Mouse (Mus musculus) MEL (cell line): ENCODE results near the gene Olfr279. TPM values are rescaled to one million over a fixed set of nuclear protein-coding genes. Genes with fewer than 3 reads are reported as not detected.

ENCODE experiments used
- DNase-seq: peaks from one replicate; pipeline ENCODE4 v3.0.0; 2011; ENCODE audit warnings: low read depth, low spot score
- H3K27ac ChIP-seq: 2 replicates; pipeline ENCODE4 v1.5.1; 2012; ENCODE audit warnings: low read depth, mild to moderate bottlenecking, control low read depth, low read length, moderate library complexity; ENCODE audit not compliant: control insufficient read depth
- H3K27me3 ChIP-seq, 2 experiments: fragments of 150-350 bp in 1 of 2; sonication (generic) in 1 of 2; 2 replicates each; pipeline ENCODE4 v1.6.1; 2012; ENCODE audit warnings: low read length in 2 of 2, mild to moderate bottlenecking in 2 of 2, improper control_type of control experiment in 1 of 2, moderate library complexity in 1 of 2; ENCODE audit not compliant: insufficient read depth in 2 of 2, control insufficient read depth in 1 of 2
- H3K36me3 ChIP-seq, 2 experiments: 2 replicates each; pipeline ENCODE4 v1.6.1; 2012 to 2014; ENCODE audit warnings: low read length in 2 of 2, improper control_type of control experiment in 1 of 2, inconsistent platforms in 1 of 2, mild to moderate bottlenecking in 1 of 2; ENCODE audit not compliant: insufficient read depth in 2 of 2, control insufficient read depth in 1 of 2
- H3K4me1 ChIP-seq, 2 experiments: fragments of 150-350 bp in 1 of 2; sonication (generic) in 1 of 2; 2 replicates each; pipeline ENCODE4 v1.6.1; 2012; ENCODE audit warnings: low read length in 2 of 2, improper control_type of control experiment in 1 of 2, mild to moderate bottlenecking in 1 of 2; ENCODE audit not compliant: insufficient read depth in 2 of 2, control insufficient read depth in 1 of 2
- H3K4me3 ChIP-seq, 2 experiments: fragments of 150-350 bp in 1 of 2; sonication (generic) in 1 of 2; 2 replicates each; pipeline ENCODE4 v1.5.1; 2012; ENCODE audit warnings: low read depth in 2 of 2, low read length in 2 of 2, mild to moderate bottlenecking in 2 of 2, moderate library complexity in 2 of 2, control low read depth in 1 of 2, improper control_type of control experiment in 1 of 2; ENCODE audit not compliant: control insufficient read depth in 1 of 2, insufficient read depth in 1 of 2
- H3K79me2 ChIP-seq: 2 replicates; pipeline ENCODE4 v1.6.1; 2012; ENCODE audit warnings: mild to moderate bottlenecking, low read length, moderate library complexity; ENCODE audit not compliant: control insufficient read depth, poor library complexity, insufficient read depth
- H3K9ac ChIP-seq: 2 replicates; pipeline ENCODE4 v1.6.1; 2012; ENCODE audit warnings: low read depth, mild to moderate bottlenecking, control low read depth, low read length, moderate library complexity; ENCODE audit not compliant: control insufficient read depth, poor library complexity, severe bottlenecking
- H3K9me3 ChIP-seq: fragments of 150-350 bp; sonication (generic); replicated peaks from 2 replicates; pipeline ENCODE4 v1.6.1; 2012; ENCODE audit warnings: mild to moderate bottlenecking, low read length, improper control_type of control experiment, moderate library complexity; ENCODE audit not compliant: insufficient read depth
- BHLHE40 ChIP-seq: IDR thresholded peaks from 2 replicates; pipeline ENCODE4 v1.6.1; 2012; ENCODE audit warnings: low read depth, mild to moderate bottlenecking, inconsistent platforms, low read length, improper control_type of control experiment, borderline replicate concordance
- CHD1 ChIP-seq: IDR thresholded peaks from 2 replicates; pipeline ENCODE4 v1.6.1; 2012; ENCODE audit warnings: low read depth, mild to moderate bottlenecking, inconsistent platforms, low read length, improper control_type of control experiment
- CHD2 ChIP-seq: IDR thresholded peaks from 2 replicates; pipeline ENCODE4 v1.6.1; 2011; ENCODE audit warnings: low read length, improper control_type of control experiment
- CTCF ChIP-seq, 3 experiments: IDR thresholded peaks in 2 of 3; conservative IDR thresholded peaks in 1 of 3; 2 replicates each; pipeline ENCODE4 v1.5.1; 2011 to 2012; ENCODE audit warnings: low read length in 3 of 3, low read depth in 2 of 3, mild to moderate bottlenecking in 2 of 3, improper control_type of control experiment in 1 of 3, inconsistent platforms in 1 of 3, mixed read lengths in 1 of 3, moderate library complexity in 1 of 3; ENCODE audit not compliant: control insufficient read depth in 1 of 3, insufficient read depth in 1 of 3, poor library complexity in 1 of 3, severe bottlenecking in 1 of 3
- E2F4 ChIP-seq: IDR thresholded peaks from 2 replicates; pipeline ENCODE4 v1.6.1; 2011; ENCODE audit warnings: low read depth, low read length, improper control_type of control experiment, borderline replicate concordance
- ELF1 ChIP-seq: IDR thresholded peaks from 2 replicates; pipeline ENCODE4 v1.6.1; 2014; ENCODE audit warnings: low read depth, mild to moderate bottlenecking, inconsistent platforms, low read length, improper control_type of control experiment, moderate library complexity
- EP300 ChIP-seq, 2 experiments: IDR thresholded peaks; 2 replicates each; pipeline ENCODE4 v1.6.1; 2011; ENCODE audit warnings: improper control_type of control experiment in 2 of 2, low read length in 2 of 2, low read depth in 1 of 2, mild to moderate bottlenecking in 1 of 2
- ETS1 ChIP-seq: IDR thresholded peaks from 2 replicates; pipeline ENCODE4 v1.6.1; 2012; ENCODE audit warnings: low read depth, mild to moderate bottlenecking, inconsistent platforms, low read length, improper control_type of control experiment, moderate library complexity
- HCFC1 ChIP-seq: IDR thresholded peaks from 2 replicates; pipeline ENCODE4 v1.6.1; 2012; ENCODE audit warnings: low read depth, mild to moderate bottlenecking, inconsistent platforms, low read length, improper control_type of control experiment, moderate library complexity
- MAFK ChIP-seq: IDR thresholded peaks from 2 replicates; pipeline ENCODE4 v1.6.1; 2011; ENCODE audit warnings: low read depth, mild to moderate bottlenecking, low read length, improper control_type of control experiment, borderline replicate concordance
- MAX ChIP-seq: IDR thresholded peaks from 2 replicates; pipeline ENCODE4 v1.6.1; 2011; ENCODE audit warnings: low read length, improper control_type of control experiment
- MAZ ChIP-seq: IDR thresholded peaks from 2 replicates; pipeline ENCODE4 v1.6.1; 2012; ENCODE audit warnings: low read depth, mild to moderate bottlenecking, inconsistent platforms, low read length, improper control_type of control experiment
- MYB ChIP-seq: IDR thresholded peaks from 2 replicates; pipeline ENCODE4 v1.6.1; 2011; ENCODE audit warnings: mild to moderate bottlenecking, low read depth, low read length, improper control_type of control experiment
- NELFE ChIP-seq: IDR thresholded peaks from 2 replicates; pipeline ENCODE4 v1.6.1; 2011; ENCODE audit warnings: low read depth, low read length, improper control_type of control experiment
- NRF1 ChIP-seq: IDR thresholded peaks from 2 replicates; pipeline ENCODE4 v1.6.1; 2014; ENCODE audit warnings: low read depth, mild to moderate bottlenecking, inconsistent platforms, low read length, improper control_type of control experiment, moderate library complexity; ENCODE audit not compliant: poor library complexity, insufficient read depth, severe bottlenecking
- POLR2AphosphoS5 ChIP-seq: IDR thresholded peaks from 2 replicates; pipeline ENCODE4 v1.6.1; 2012; ENCODE audit warnings: low read depth, borderline replicate concordance, mild to moderate bottlenecking, inconsistent platforms, low read length, moderate library complexity, mixed read lengths
- RAD21 ChIP-seq: IDR thresholded peaks from 2 replicates; pipeline ENCODE4 v1.6.1; 2011; ENCODE audit warnings: mild to moderate bottlenecking, low read depth, low read length, improper control_type of control experiment
- RCOR1 ChIP-seq: IDR thresholded peaks from 2 replicates; pipeline ENCODE4 v1.6.1; 2012; ENCODE audit warnings: low read depth, mild to moderate bottlenecking, inconsistent platforms, low read length, improper control_type of control experiment
- SIN3A ChIP-seq: IDR thresholded peaks from 2 replicates; pipeline ENCODE4 v1.6.1; 2012; ENCODE audit warnings: low read length, improper control_type of control experiment, inconsistent platforms
- TAL1 ChIP-seq: IDR thresholded peaks from 2 replicates; pipeline ENCODE4 v1.6.1; 2012; ENCODE audit warnings: mild to moderate bottlenecking, inconsistent platforms, low read length, moderate library complexity, mixed read lengths
- TBP ChIP-seq: IDR thresholded peaks from 2 replicates; pipeline ENCODE4 v1.8.0; 2011; ENCODE audit warnings: low read depth, low read length, improper control_type of control experiment
- TCF12 ChIP-seq: IDR thresholded peaks from 2 replicates; pipeline ENCODE4 v1.6.1; 2014; ENCODE audit warnings: low read depth, mild to moderate bottlenecking, inconsistent platforms, low read length, improper control_type of control experiment, moderate library complexity
- UBTF ChIP-seq: IDR thresholded peaks from 2 replicates; pipeline ENCODE4 v1.6.1; 2012; ENCODE audit warnings: low read depth, mild to moderate bottlenecking, inconsistent platforms, low read length, improper control_type of control experiment, moderate library complexity, borderline replicate concordance; ENCODE audit not compliant: insufficient read depth
- USF1 ChIP-seq: IDR thresholded peaks from 2 replicates; pipeline ENCODE4 v1.6.1; 2014; ENCODE audit warnings: low read depth, mild to moderate bottlenecking, inconsistent platforms, low read length, improper control_type of control experiment, moderate library complexity
- USF2 ChIP-seq, 2 experiments: IDR thresholded peaks; 2 replicates each; pipeline ENCODE4 v1.6.1; 2011 to 2012; ENCODE audit warnings: improper control_type of control experiment in 2 of 2, low read length in 2 of 2, borderline replicate concordance in 1 of 2, inconsistent platforms in 1 of 2, low read depth in 1 of 2, mild to moderate bottlenecking in 1 of 2; ENCODE audit not compliant: insufficient read depth in 1 of 2
- ZC3H11A ChIP-seq: IDR thresholded peaks from 2 replicates; pipeline ENCODE4 v1.6.1; 2012; ENCODE audit warnings: low read depth, mild to moderate bottlenecking, inconsistent platforms, low read length, improper control_type of control experiment
- ZNF384 ChIP-seq: IDR thresholded peaks from 2 replicates; pipeline ENCODE4 v1.6.1; 2012; ENCODE audit warnings: low read depth, mild to moderate bottlenecking, inconsistent platforms, low read length, improper control_type of control experiment
- polyA plus RNA-seq, 2 experiments: library from polyadenylated mRNA; stranded (reverse) in 1 of 2; unstranded in 1 of 2; fragments of >175 nt in 1 of 2; fragments of >200 nt in 1 of 2; gene quantifications; 2 replicates each; pipeline versions ENCODE4 v1.2.1 to v1.2.4; 2012; ENCODE audit warnings: low replicate concordance in 2 of 2, low read depth in 1 of 2; ENCODE audit not compliant: insufficient read length in 2 of 2, insufficient read depth in 1 of 2, missing spikeins in 1 of 2
- total RNA-seq: library from RNA; depleted of rRNA; stranded (reverse); fragments of 300-350 nt; gene quantifications from 2 replicates; pipeline ENCODE4 v1.2.3, GENCODE M21; 2012

Gene Olfr279
- total and polyA plus RNA-seq, 3 experiments: under 0.01 to 81.4 (median 0.03) TPM

DNA sequence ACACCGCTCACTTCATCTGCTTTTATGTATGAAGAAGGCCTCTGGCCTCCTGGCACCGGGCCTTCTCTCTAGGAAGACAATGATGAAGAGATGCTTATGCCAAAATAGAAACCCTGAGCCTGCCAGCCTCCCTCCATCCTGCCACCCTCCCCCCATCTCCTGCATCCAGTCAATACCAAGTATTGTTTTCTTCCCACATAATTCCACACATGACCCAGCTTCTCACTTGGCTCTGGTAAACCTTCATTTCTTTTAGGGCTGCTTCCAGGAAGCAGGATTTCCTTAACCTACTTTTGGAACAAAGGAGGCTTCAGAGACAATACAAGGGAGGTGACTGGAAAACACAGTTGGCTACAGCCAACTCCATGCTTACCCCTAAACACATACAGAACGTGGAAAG, 9.5 kb upstream of the Olfr279 start, which contains the start of gene Lalba:
Lalba (minus strand) TSS at position 21 of the 400 bp plus-strand sequence.
- Histone ChIP-seq H3K4me1 (peaks cover 23 to 38% of the 10 kb centered on the region in 2 experiments), H3K79me2 (no peaks in the 10 kb centered on the region), H3K9me3 (no peaks in the 10 kb centered on the region), H3K4me3 (no peak within 1 kb of the TSS), H3K9ac (no peak within 1 kb of the TSS), H3K36me3 (peaks cover 0 to 21% of the 10 kb centered on the region in 2 experiments; a peak in 2 of 4 replicates), H3K27ac (no peak within 1 kb of the TSS), H3K27me3 (0 out of 4 replicates have a peak, but pooled peaks cover 0 to 1% of the 10 kb centered on the region in 2 experiments)
- no peak for DNase-seq
- TF ChIP-seq POLR2AphosphoS5 (no peak), HCFC1 (no peak), TAL1 (no peak)

DNA sequence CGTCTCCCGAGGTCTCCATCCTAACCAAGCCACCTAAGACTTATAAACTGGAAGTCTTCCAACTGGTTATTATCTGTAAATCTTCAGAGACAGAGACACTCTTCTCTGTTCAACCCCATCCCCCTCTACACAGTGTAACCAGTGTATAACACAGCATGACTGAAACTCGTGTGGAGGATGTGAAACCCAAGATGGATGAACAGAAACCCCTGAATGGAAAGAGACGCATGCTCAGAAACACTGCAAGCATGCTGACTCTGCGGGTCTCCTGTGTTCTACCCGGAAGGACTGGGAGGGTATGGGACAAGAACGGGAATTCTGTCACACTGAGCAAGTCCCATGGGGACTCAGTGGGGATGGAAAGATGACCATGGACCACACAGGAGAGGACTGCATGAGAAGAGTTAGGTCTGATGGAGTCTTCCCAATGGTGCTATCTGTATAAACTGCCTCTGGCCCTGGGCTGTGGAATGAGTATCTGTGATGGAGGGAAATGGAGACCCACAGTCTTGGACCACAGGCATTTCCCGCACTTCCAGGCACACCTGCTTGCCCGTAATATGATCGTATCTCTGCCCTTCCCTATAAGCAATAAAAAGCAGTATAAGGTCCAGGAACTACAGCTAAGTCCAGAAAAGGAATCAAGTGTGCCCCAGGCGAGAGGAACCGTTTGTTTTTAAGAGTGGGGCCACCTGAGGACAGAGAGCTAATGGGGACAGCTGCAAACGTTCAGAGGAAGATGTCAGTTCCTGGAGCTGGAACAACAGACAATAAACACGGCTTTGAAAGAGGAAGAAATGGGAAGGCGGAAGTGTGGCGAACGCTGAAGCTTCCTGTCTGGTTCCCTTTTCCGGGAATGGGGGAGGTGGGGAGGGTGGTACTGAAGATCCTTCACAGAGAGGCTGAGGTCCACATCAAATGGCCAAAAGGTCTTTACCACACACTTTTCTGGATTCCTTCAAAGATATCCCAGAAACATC, 8.0 kb upstream of the Olfr279 start:
- peak overlapping the region; percentile 23 to 32 for H3K4me3 ChIP-seq
- peak overlapping the region; percentile 36 for H3K9ac ChIP-seq
- peaks cover 0 to 21% of the 10 kb centered on the region in 2 experiments; a peak in 2 of 4 replicates for H3K36me3 ChIP-seq
- H3K27ac ChIP-seq: peak overlapping the region; percentile 40
- peak; percentile 60 for DNase-seq
- H3K9me3 ChIP-seq: no peaks in the 10 kb centered on the region
- H3K79me2 ChIP-seq: no peaks in the 10 kb centered on the region
- peaks cover 21 to 33% of the 10 kb centered on the region in 2 experiments for H3K4me1 ChIP-seq
- H3K27me3 ChIP-seq: 0 out of 4 replicates have a peak, but pooled peaks cover 0 to 1% of the 10 kb centered on the region in 2 experiments
- no peak; the same call in 1 of the 2 replicates for TF ChIP-seq CHD2
- TF ChIP-seq BHLHE40: no peak
- no peak for TF ChIP-seq USF1
- TF ChIP-seq E2F4: no peak
- TF ChIP-seq HCFC1: peak; percentile 66
- TF ChIP-seq MAFK: no peak
- TF ChIP-seq EP300 (IDR thresholded peaks at IDR 0.05; ENCODE audit: low read depth in 1 of 2, low read length in 2 of 2): peak; percentile 43 to 72
- peak; percentile 34; the same call in 1 of the 2 replicates for TF ChIP-seq MYB
- TF ChIP-seq RCOR1: no peak
- TF ChIP-seq NELFE: peak; percentile 42; the same call in 1 of the 2 replicates
- TF ChIP-seq USF2 (IDR thresholded peaks at IDR 0.05; ENCODE audit: borderline replicate concordance in 1 of 2, insufficient read depth in 1 of 2, low read depth in 1 of 2, low read length in 2 of 2): no peak
- TF ChIP-seq POLR2AphosphoS5: no peak
- no peak for TF ChIP-seq MAZ
- TF ChIP-seq ELF1: peak; percentile 87
- no peak for TF ChIP-seq CHD1
- TF ChIP-seq SIN3A: peak; percentile 43; the same call in 1 of the 2 replicates
- no peak for TF ChIP-seq TAL1
- TF ChIP-seq ZNF384: peak; percentile 52
- TF ChIP-seq NRF1: no peak
- TF ChIP-seq MAX: no peak
- TF ChIP-seq CTCF (IDR thresholded peaks at IDR 0.05 in 2 of 3, conservative IDR thresholded peaks at IDR 0.05 in 1 of 3; ENCODE audit: control insufficient read depth in 1 of 3, insufficient read depth in 1 of 3, low read depth in 2 of 3, low read length in 3 of 3, poor library complexity in 1 of 3, severe bottlenecking in 1 of 3): no peak
- TF ChIP-seq TCF12: peak; percentile 40; the same call in 1 of the 2 replicates
- TF ChIP-seq ETS1: peak; percentile 71
- TF ChIP-seq TBP: peak; percentile 47; the same call in 1 of the 2 replicates
- TF ChIP-seq RAD21: no peak
- TF ChIP-seq ZC3H11A: no peak; the same call in 1 of the 2 replicates
- no peak for TF ChIP-seq UBTF
